10 mouse cellular contexts compared by ENCODE assay signal in the genomic region with DNA sequence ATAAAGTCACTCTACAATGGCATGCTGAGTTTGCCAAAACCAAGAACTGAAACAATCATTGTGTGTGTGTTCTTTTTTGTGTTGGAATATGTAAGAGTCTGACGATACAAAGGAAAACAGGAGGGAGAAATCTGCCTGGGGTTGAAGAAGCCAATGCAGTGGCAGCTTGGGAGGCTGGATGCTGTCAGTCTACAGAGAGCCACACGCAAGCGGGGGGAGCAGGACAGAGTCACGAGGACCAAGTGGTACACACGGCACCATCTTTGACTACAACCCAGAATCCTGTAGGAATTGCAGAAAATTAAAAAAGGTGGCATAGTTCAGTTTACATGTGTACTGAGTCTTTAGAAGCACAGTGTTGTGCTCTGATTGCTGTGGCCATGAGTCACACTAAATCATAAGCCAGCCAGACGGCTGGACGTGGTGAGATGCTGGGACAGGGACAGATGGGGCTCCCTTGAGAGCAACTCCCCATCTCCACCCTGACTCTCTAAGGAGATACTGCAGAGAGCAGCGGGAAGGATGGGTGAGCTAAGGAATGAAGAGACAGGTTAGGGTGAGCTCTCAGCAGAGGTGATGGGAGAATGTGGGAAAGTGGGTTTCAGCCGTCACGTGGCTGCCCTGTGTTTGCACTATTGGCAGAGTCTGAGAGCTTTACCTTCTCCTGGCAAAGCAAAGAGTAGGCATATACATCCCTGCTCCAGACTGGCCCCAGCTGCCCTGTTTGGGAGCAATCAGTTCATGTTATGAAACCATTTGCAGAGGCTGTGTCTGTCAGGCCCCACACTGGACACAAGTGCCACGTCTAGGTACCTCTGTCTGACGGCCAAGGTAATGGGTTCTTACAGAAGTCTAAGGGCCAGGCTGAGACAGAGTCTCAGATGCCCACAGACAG.
DNase-seq lines count a peak whose midpoint lies in the region; ATAC-seq lines count a peak whose summit lies in the region.
"Had no signal": no experiment of that assay in that cellular context is flagged by ENCODE, and none has a peak within 500 bp of the region (broad histone marks: within the 10 kb centered on the region; RNA-seq: fewer than 3 reads in every experiment).

No protein-coding gene starts in this region.

- no peak overlapping the region for H3K4me3 ChIP-seq in hindbrain, embryonic 10.5 days
- H3K4me3 ChIP-seq in hindbrain, embryonic 11.5 days (ENCODE audit: low read depth, low read length) = no peak overlapping the region
- H3K4me3 ChIP-seq in hindbrain, embryonic 12.5 days = no peak overlapping the region
- no peak overlapping the region for H3K4me3 ChIP-seq in neural tube, embryonic 13.5 days
- H3K4me3 ChIP-seq: limb, embryonic 12.5 days had no signal

- H3K27me3 ChIP-seq in hindbrain, embryonic 10.5 days (ENCODE audit: insufficient read depth, poor library complexity, severe bottlenecking) = no peaks in the 10 kb centered on the region
- H3K27me3 ChIP-seq in hindbrain, embryonic 11.5 days (ENCODE audit: control insufficient read depth, insufficient read depth, low read length) = no peaks in the 10 kb centered on the region
- H3K27me3 ChIP-seq in hindbrain, embryonic 12.5 days = no peaks in the 10 kb centered on the region; the same call in 1 of the 2 replicates
- no peaks in the 10 kb centered on the region for H3K27me3 ChIP-seq in neural tube, embryonic 13.5 days
- H3K27me3 ChIP-seq: limb, embryonic 12.5 days had no signal

- peaks cover 39% of the 10 kb centered on the region for H3K4me1 ChIP-seq in hindbrain, embryonic 10.5 days (replicated peaks)
- H3K4me1 ChIP-seq in hindbrain, embryonic 11.5 days (replicated peaks; ENCODE audit: control insufficient read depth, insufficient read depth, low read length) = no peaks in the 10 kb centered on the region
- peaks cover 41% of the 10 kb centered on the region for H3K4me1 ChIP-seq in hindbrain, embryonic 12.5 days
- peaks cover 51% of the 10 kb centered on the region for H3K4me1 ChIP-seq in neural tube, embryonic 13.5 days (replicated peaks)

- no peak overlapping the region for H3K9ac ChIP-seq in hindbrain, embryonic 11.5 days (ENCODE audit: low read depth, low read length)
- H3K9ac ChIP-seq in hindbrain, embryonic 12.5 days = no peak overlapping the region
- H3K9ac ChIP-seq in neural tube, embryonic 13.5 days = no peak overlapping the region
- H3K9ac ChIP-seq: limb, embryonic 12.5 days had no signal

- no peak overlapping the region for H3K4me2 ChIP-seq in hindbrain, embryonic 11.5 days (replicated peaks; ENCODE audit: low read depth, low read length)
- H3K4me2 ChIP-seq in hindbrain, embryonic 12.5 days (replicated peaks) = no peak overlapping the region; the same call in 1 of the 2 replicates
- peak overlapping the region; percentile 40 for H3K4me2 ChIP-seq in neural tube, embryonic 13.5 days

- 0 out of 2 replicates have a peak, but pooled peaks have one; percentile 39 for ATAC-seq in cerebellum, adult (ENCODE audit: insufficient number of reproducible peaks, low FRiP score, low TSS enrichment)
- no peak for ATAC-seq in hindbrain, embryonic 11.5 days (ENCODE audit: low FRiP score)
- ATAC-seq in hindbrain, embryonic 12.5 days (ENCODE audit: low FRiP score) = no peak
- ATAC-seq in neural tube, embryonic 13.5 days (ENCODE audit: low read depth) = 0 out of 2 replicates have a peak, but pooled peaks have one; percentile 14

- H3K36me3 ChIP-seq in hindbrain, embryonic 10.5 days = no peaks in the 10 kb centered on the region
- H3K36me3 ChIP-seq in hindbrain, embryonic 11.5 days (ENCODE audit: control insufficient read depth, insufficient read depth, low read length) = no peaks in the 10 kb centered on the region
- no peaks in the 10 kb centered on the region for H3K36me3 ChIP-seq in hindbrain, embryonic 12.5 days
- no peaks in the 10 kb centered on the region for H3K36me3 ChIP-seq in neural tube, embryonic 13.5 days
- H3K36me3 ChIP-seq: limb, embryonic 12.5 days had no signal

- DNase-seq in cerebellum, adult 11-12 months = no peak
- no peak for DNase-seq in hindbrain, embryonic 10.5 days (ENCODE audit: low spot score)
- no peak for DNase-seq in hindbrain, embryonic 11.5 days (ENCODE audit: low spot score)
- DNase-seq in adrenal gland, adult (ENCODE audit: inconsistent age in 2 of 2, low spot score in 1 of 2) = no peak
- DNase-seq in right cerebral cortex, postnatal 25 days = no peak

- WGBS in hindbrain, embryonic 10.5 days = 83% methylated on average over 12 of the region's 12 CpGs
- 80% methylated on average over 12 of the region's 12 CpGs for WGBS in hindbrain, embryonic 11.5 days
- WGBS in hindbrain, embryonic 12.5 days = 75% methylated on average over 12 of the region's 12 CpGs
- WGBS in neural tube, embryonic 13.5 days = 68% methylated on average over 12 of the region's 12 CpGs

- 0 out of 2 replicates have a peak overlapping the region, but pooled peaks have one; percentile 59 for H3K27ac ChIP-seq in hindbrain, embryonic 10.5 days
- H3K27ac ChIP-seq in hindbrain, embryonic 11.5 days (ENCODE audit: low read depth, low read length) = no peak overlapping the region
- H3K27ac ChIP-seq in hindbrain, embryonic 12.5 days = 0 out of 2 replicates have a peak overlapping the region, but pooled peaks have one; percentile 30
- H3K27ac ChIP-seq in neural tube, embryonic 13.5 days (replicated peaks) = peak overlapping the region; percentile 78; the same call in 1 of the 2 replicates
- H3K27ac ChIP-seq: macrophage had no signal

- H3K9me3 ChIP-seq in hindbrain, embryonic 10.5 days = no peaks in the 10 kb centered on the region
- H3K9me3 ChIP-seq in hindbrain, embryonic 11.5 days (ENCODE audit: control insufficient read depth, low read length) = no peaks in the 10 kb centered on the region
- H3K9me3 ChIP-seq in hindbrain, embryonic 12.5 days (replicated peaks) = no peaks in the 10 kb centered on the region
- H3K9me3 ChIP-seq in neural tube, embryonic 13.5 days = no peaks in the 10 kb centered on the region
- H3K9me3 ChIP-seq: limb, embryonic 12.5 days had no signal

Comparison
In these comparisons a context has a peak if more than half of its experiments do, and no peak if none do; other contexts are left out.
1. ATAC-seq: peak in cerebellum, adult (single experiment) and neural tube, embryonic 13.5 days (single experiment); none in hindbrain, embryonic 11.5 days (single experiment) and hindbrain, embryonic 12.5 days (single experiment).